Mouse (Mus musculus): ENCODE data around the gene Rara.

Gene Rara

DNA sequence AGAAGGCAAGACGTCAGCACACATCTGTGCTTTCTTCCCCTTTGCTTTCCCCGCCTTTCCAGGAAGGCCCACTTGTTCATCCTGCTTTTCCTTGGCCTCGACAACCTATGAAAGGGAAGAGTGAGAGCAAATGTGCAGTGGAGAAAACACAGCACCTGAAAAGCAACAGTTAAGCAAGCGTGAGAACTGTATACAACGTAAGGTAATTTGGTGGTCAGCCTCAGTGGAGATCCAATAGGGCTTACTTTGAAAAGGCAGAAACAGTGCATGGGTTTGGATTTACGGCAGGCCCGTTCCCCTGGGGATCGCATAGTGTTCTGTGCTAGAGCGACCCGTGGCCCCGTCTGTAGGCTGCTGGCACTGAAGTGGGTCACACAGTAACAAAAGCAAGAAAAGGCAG is 71.6 kb downstream of the Rara start:
- no peak for DNase-seq (ENCODE audit: low spot score)

DNA sequence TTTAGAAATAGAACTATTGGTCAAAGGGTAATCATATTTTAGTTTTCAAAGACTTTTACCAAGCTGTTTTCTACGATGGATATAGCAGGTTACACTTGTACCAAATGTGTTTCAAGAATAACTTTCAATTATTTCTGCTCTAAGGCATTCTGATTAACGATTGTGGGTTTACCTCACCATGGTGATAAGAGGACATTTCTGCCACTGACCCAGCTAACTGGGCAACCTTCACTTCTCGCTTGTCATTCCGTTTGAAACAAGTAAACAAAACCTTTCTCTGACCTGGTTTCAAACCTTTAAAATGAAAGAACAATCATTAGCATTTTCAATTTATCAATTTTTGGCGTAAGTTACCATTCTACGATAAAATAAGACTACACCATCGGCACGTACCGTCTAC is 79.2 kb downstream of the Rara start:
- no peak for DNase-seq (ENCODE audit: low spot score)

GRCm38 (mm10) chr11:99010124-99010523 is 82.5 kb downstream of the Rara start:
- DNase-seq (ENCODE audit: low spot score) = no peak

DNA sequence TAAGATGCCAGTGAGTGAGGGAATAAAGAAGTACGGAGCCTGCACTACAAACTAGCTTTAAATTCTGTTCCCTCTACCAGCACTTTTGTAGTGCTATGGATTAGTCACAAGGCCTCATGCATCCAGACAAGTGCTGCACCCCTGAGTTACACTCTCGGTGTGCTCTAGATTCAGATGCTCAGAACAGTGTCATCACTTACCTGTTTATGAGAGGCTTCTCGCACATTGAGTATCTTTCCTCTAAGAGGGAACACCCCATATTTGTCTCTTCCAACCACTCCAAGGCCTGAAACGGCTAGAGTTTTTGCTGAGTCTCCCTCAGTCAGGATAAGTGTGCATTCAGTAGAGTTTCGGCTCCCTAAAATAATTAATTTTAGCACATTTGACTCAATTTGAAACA is 83.1 kb downstream of the Rara start:
- no peak for DNase-seq (ENCODE audit: low spot score)

- DNase-seq (ENCODE audit: low spot score) = no peak
Measured at GRCm38 (mm10) chr11:99013856-99014255, 86.2 kb downstream of the Rara start.

DNA sequence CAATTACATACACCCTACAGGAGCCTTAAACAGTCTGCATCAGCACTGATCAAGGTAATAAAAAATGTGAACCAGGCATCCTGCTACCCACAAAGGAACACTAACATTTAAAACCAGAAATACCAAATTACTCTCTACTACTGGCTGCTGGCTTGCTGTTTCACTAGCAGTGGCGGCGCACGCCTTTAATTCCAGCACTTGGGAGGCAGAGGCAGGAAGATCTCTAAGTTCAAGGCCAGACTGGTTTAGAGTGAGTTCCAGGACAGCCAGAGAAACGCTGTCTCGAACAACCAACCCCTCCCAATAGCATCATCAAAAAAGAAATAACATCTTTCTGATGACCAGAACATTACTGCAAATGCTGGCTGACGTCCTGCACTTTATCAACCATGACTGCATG is 92.2 kb downstream of the Rara start:
- no peak for DNase-seq (ENCODE audit: low spot score)

DNA sequence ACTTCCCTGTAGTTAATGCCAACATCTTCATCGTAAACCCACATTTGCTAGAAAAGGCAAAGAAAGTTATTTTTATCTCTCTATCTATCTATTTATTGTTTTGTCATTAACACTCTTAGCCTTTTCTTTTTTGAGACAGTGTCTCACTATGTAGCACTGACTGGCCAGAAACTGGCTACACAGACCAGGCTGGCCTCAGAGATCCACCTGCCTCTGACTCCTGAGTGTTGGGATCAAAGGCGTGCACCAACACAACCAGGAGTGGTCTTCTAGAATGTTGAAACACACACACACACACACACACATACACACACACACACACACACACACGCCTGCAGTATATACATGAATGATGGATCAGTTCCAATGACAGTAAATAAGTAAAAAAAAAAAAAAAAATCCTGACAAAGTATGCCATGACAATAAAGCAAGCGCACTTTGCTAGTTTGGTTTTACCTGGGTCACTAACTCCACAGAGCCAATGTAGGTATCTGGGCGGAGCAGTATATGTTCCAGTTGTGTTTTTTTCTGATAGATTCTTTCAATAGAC is 94.8 kb downstream of the Rara start:
- DNase-seq (ENCODE audit: low spot score) = no peak

GRCm38 (mm10) chr11:99023094-99023493 is 95.5 kb downstream of the Rara start:
- no peak for DNase-seq (ENCODE audit: low spot score)

- peak; percentile 97 for DNase-seq (ENCODE audit: low spot score)
Measured at GRCm38 (mm10) chr11:99023500-99024467, 96.2 kb downstream of the Rara start, which contains the start of gene Top2a. Gene Top2a (minus strand): TSS chr11:99024189.

Data from spleen, adult 12 weeks (tissue).